Mouse (Mus musculus): ENCODE measurements around the gene Pagr1b.

The Pagr1b gene

GRCm38 (mm10) chr7:127019306-127019960, 3.1 kb upstream of the Pagr1b start:
- DNase-seq (ENCODE audit: low spot score) = no peak

DNA sequence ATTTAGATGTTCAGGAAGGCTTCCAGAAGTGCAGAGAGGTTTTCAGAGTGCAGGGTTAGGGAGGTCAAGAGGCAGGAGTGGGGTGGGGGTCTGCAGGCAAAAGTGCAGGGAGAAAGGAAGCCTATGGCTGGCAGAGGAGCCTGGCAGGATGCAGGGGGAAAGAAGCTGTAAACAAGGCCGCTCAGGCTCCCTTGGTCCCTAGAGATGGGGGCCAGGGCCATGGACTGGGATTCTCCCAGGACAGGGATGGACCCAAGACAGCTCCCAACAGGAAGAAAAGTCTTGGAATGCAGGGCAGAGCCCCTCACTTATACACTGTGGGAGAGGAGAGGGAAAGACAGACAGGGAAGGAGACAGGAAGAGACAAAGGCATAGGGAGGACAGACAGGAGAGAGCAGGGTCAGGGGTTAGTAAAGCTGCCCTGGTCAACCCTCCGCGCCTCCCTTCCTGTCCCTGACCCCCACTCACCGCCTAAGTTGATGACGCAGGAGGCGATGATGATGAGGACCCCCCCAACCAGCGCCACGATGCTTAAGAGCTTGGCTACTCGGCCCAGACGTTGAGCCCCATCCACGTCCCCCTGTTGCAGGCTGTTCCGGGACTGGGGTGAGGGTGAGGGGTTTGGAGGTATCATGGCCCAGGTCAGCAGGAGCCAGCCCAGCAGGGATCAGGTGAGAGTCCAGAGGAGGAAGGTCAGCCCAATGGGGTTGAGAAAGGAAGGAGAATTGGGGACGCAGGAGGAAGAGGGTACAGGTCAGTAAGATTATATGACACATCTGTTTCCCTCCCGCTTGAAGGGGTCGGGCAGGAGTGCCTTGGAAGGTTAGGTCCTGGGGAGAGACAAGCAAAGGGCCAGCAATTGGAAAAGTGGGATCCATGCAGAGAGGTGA, 2.4 kb upstream of the Pagr1b start:
- no peak for DNase-seq (ENCODE audit: low spot score)

- no peak for DNase-seq (ENCODE audit: low spot score)
These were observed 1.7 kb upstream of the Pagr1b start for GRCm38 (mm10) chr7:127017950-127018345.

GRCm38 (mm10) chr7:127016971-127017949, 976 bp upstream of the Pagr1b start, which contains the start of gene Pagr1a:
Pagr1a (minus strand) TSS chr7:127017352.
- peak; percentile 98 for DNase-seq (ENCODE audit: low spot score)

- DNase-seq (ENCODE audit: low spot score) = no peak
These were observed 228 bp upstream of the Pagr1b start for GRCm38 (mm10) chr7:127016486-127016938.

DNA sequence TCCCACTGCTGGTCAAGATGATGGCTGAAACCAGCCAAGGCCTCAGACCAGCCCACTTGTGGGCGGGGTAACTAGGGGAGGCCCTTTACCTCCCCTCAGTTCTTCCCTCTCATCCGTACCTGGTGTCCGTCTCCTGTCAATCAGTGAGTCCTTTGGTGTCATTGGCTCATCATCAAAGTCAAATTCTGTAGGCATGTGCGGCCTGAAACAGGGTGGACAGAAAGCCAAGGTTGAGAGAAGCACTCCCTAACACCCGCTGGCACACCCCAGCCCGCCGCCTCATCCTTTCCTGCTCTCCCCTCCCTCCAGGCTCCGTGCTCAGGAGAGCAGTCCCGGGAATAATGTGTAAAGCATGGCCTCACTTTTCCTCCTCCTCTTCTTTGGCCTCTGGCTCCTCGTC, 203 bp downstream of the Pagr1b start:
- peak; percentile 84 for DNase-seq (ENCODE audit: low spot score)

- no peak for DNase-seq (ENCODE audit: low spot score)
These were observed 1.3 kb downstream of the Pagr1b start for GRCm38 (mm10) chr7:127014993-127015392.

GRCm38 (mm10) chr7:127014320-127014719, 2.0 kb downstream of the Pagr1b start, which contains the start of gene Mvp:
Mvp (minus strand) TSS chr7:127014621.
- peak; percentile 80 for DNase-seq (ENCODE audit: low spot score)

GRCm38 (mm10) chr7:127013385-127013784, 2.9 kb downstream of the Pagr1b start:
- DNase-seq (ENCODE audit: low spot score) = no peak

GRCm38 (mm10) chr7:127012845-127013244, 3.4 kb downstream of the Pagr1b start:
- no peak for DNase-seq (ENCODE audit: low spot score)

- DNase-seq (ENCODE audit: low spot score) = peak; percentile 61
These were observed 3.9 kb downstream of the Pagr1b start for GRCm38 (mm10) chr7:127012374-127012773.

DNA sequence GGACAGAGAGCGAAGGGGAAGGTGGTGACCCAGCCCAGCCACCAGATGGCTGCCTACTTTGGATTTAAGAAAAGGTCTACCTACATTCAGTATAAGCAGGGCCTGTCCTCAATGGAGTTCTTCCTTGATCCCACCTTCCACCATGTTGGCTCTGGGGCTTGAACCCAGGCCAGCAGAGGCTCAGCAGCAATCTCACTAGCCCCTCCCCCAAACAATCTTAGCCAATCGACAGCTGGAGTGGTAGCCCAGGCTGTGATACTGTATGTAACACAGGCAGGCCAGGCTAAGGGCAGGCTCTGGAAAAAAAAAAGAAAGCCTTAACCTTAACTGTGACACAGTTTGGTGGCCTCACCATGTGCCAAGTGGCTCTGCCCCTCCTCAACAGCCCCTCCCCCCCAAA, 4.6 kb downstream of the Pagr1b start:
- no peak for DNase-seq (ENCODE audit: low spot score)

DNA sequence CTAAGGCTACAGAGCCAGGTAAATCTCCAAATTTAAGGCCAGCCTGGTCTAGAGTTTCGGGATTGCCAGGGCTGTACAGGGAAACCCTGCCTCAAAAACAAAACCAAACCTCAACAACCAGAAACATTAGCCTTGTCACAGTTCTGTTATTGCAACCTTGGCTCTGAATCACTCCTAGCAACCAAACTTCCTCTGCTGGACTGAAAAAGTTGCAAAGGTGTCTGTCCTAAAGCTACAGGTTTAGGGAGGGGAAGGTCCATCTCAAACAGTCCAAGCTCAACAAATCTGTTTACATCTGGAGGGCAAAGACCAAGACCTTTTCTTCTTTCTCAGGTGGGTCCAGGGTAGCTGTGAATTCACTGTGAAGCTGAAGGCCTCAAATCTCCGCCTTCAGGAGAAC, 5.2 kb downstream of the Pagr1b start:
- peak; percentile 62 for DNase-seq (ENCODE audit: low spot score)

DNA sequence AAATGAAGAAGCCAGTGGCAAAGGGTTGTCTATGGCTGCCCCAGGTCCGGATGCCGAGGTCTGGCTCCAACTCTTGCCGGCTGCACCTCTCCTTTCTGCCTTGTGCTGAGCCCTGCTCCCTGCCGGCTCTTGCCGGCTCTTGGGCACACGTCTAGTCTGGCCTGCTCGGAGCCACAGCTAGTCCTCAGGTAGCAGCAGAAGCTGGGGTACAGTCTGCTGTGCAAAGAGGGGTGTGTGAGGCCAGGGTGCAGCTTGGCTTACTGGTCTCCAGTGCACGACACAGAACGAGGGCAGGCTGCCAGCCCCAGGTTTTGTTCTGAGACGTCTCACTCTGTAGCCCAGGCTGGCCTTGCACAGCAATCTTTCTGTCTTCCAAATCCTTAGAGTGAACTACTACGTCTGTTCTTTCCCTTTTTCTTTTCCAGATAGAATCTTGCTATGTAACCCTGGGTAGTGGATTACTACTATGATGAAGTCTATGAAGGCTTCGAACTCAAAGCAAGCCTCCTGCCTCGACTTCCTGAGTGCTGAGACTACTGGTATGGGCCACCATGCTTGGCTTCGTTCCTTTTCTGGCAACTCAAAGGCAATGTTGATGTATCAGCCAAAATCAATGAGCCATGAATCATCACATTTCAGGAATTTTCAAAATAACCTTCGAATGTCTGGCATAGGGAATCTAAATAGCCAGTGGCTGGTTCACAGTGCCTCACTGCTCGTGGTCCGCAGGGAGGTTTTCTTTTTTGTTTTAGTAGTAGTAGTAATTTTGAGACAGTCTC, 6.8 kb downstream of the Pagr1b start:
- DNase-seq (ENCODE audit: low spot score) = no peak

DNA sequence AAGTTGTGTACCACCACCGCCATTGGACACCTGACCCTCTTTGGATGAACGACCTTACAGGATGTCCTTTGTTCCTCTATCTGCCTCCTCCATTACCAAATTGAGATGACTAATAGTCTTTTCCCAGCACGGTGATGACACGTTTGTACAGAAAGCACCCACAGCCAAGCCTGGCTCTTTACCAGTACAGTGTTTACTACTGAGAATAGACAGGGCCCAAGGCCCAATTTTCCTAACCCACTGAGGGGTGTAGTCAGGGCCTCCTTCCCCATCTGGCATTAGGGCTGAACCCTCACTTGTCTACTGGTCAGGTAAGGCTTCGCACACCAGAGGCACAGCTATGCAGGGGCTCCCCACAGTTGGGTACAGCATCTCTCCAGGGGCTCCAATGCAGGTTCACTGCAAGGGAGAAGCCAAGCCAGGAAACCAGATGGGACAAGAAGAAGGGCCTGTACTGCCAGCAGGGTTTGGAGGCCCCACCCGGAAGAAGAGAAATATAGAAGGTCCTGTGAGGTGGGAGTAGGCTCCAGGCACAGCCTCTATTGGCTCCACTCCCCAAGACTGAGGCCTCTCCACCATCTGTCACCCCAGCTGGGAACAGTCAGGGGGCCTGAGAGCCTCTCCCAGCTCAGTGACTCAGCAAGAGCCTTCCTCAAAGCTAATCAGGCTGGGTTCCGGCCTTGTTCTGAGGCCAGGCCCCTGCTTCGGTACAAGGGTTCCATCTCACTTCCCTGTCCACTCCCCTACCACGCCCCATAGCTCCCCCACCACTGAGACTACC, 7.9 kb downstream of the Pagr1b start:
- DNase-seq (ENCODE audit: low spot score) = peak; percentile 51

DNA sequence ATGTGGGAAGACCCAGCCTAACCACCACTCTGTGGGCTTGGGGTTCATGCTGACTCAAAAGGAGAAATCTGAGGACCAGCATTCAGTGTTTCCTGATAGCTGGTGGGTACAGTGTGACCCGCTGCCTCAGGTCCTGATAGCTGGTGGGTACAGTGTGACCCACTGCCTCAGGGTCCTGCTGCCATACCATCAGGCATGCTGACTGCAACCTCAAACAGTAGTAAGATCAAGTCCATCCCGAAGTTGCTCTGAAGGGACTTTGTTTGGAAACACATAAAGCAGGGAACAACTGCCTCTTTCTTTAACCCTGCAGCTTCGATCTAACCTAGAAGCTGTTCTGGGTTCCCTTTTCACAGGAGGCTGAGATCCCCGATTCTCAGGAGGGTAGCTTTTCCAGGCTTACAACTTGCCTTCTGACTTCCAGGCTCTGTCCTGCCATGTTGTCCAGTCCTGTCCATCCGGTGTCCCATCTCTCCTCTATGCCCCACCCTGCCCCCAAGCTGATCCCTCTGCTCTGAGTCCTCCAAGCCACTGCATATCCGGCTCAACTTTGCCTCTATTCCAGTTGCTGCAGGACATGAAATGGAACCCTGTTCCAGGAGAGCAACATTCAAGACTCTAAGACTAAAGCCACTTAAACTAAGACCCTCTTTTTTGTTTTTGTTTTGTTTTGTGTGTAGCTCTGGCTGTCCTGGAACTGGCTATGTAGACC, 8.8 kb downstream of the Pagr1b start:
- no peak for DNase-seq (ENCODE audit: low spot score)

- DNase-seq (ENCODE audit: low spot score) = no peak
These were observed 12.0 kb downstream of the Pagr1b start for GRCm38 (mm10) chr7:127004122-127004875.

- DNase-seq (ENCODE audit: low spot score) = peak; percentile 75
These were observed 12.7 kb downstream of the Pagr1b start for GRCm38 (mm10) chr7:127003620-127004019.

DNA sequence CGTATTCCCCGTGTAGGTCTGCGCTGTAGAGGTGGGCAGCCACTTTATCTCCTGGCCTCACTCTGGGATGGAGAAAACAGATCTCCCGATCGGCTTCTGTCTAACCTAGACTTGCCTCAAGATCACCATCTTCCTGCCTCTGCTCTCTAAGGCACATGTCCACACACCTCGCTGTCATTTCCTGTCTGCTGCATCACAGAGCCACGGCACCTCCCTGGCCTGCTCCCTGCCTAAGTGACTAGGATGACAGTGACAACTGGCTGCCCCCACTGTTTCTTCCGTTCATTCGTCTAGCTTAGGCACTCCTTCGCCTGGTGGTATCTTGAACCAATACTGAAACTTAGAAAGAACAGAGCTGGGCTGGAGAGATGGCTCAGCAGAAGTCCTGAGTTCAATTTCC, 16.7 kb downstream of the Pagr1b start:
- DNase-seq (ENCODE audit: low spot score) = no peak

Measured in yolk sac, embryonic 10.5 days (tissue).